21 mouse cellular contexts compared by ENCODE assay signal in the genomic region with DNA sequence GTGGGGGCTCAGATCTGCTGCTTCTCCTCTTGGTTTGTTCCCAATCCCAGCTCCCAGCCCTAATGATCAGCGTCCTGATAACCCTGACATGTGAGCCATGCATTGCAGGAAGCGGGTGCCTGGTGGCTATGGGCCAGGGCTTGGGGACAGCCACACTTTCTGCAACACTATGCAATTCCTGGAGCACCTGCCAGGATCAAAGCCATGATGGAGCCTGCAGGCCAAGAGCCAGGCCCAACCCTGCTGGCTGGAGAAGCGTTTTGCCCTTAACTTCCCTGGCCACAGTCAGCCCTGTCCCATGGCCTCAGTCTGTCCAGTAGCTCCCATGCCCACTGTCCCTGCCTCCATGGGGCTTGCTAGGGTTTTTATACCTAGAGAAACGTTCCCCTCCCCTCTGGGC. TPM values are rescaled to one million over a fixed set of nuclear protein-coding genes. Genes with fewer than 3 reads are reported as not detected.
"Had no signal": no experiment of that assay in that cellular context is flagged by ENCODE, and none has a peak within 500 bp of the region (broad histone marks: within the 10 kb centered on the region; RNA-seq: fewer than 3 reads in every experiment).

No protein-coding gene starts in this region.

- ATAC-seq: lung, postnatal 0 days; midbrain, embryonic 15.5 days had no signal

- H3K4me3 ChIP-seq: kidney, embryonic 15.5 days; limb, embryonic 10.5 days; limb, embryonic 13.5 days; liver, embryonic 13.5 days; midbrain, embryonic 12.5 days; midbrain, embryonic 15.5 days; neural tube, embryonic 12.5 days; neural tube, embryonic 15.5 days had no signal

- H3K4me2 ChIP-seq: kidney, embryonic 15.5 days; limb, embryonic 13.5 days; liver, embryonic 13.5 days; lung, embryonic 14.5 days; midbrain, embryonic 12.5 days; midbrain, embryonic 15.5 days; neural tube, embryonic 12.5 days; neural tube, embryonic 15.5 days had no signal

- DNase-seq: kidney, adult 8-10 months; kidney, postnatal 10 days; kidney, postnatal 36 days; layer of hippocampus, adult 9-11 months; liver; liver, embryonic 13.5 days; lung, embryonic 14.5 days; right cerebral cortex, adult 18-20 months; right cerebral cortex, postnatal 14 days; right cerebral cortex, postnatal 4 days; thymus, postnatal 25 days had no signal

- H3K9me3 ChIP-seq: kidney, embryonic 15.5 days; limb, embryonic 10.5 days; limb, embryonic 13.5 days; liver, embryonic 13.5 days; midbrain, embryonic 12.5 days; midbrain, embryonic 15.5 days; neural tube, embryonic 12.5 days; neural tube, embryonic 15.5 days had no signal

- H3K36me3 ChIP-seq: midbrain, embryonic 15.5 days had no signal

- H3K27me3 ChIP-seq: kidney, embryonic 15.5 days; liver, embryonic 13.5 days; midbrain, embryonic 15.5 days; neural tube, embryonic 12.5 days; neural tube, embryonic 15.5 days had no signal

- H3K27ac ChIP-seq: kidney, embryonic 15.5 days; limb, embryonic 10.5 days; limb, embryonic 13.5 days; liver, embryonic 13.5 days; macrophage; midbrain, embryonic 12.5 days; midbrain, embryonic 15.5 days; neural tube, embryonic 12.5 days; neural tube, embryonic 15.5 days had no signal

- H3K9ac ChIP-seq: kidney, embryonic 15.5 days; limb, embryonic 13.5 days; liver, embryonic 13.5 days; lung, embryonic 14.5 days; midbrain, embryonic 12.5 days; midbrain, embryonic 15.5 days; neural tube, embryonic 12.5 days; neural tube, embryonic 15.5 days had no signal

RNA-seq across cellular contexts. Expression of a gene that starts 33.4 kb away (rescaled TPM):
- total RNA-seq: megakaryocyte, adult 5-6 weeks had no signal
- polyA plus RNA-seq: macrophage had no signal
